In genomic region chr5:36054498-36054897, GRCm38 (mm10) we compare ENCODE assay signal across 14 mouse cellular contexts.
A peak's percentile ranks its signal among the peaks of the same experiment; 100 is the strongest.
DNase-seq lines count a peak whose midpoint lies in the region; ATAC-seq and TF ChIP-seq lines count a peak whose summit lies in the region.
"Had no signal": no experiment of that assay in that cellular context is flagged by ENCODE, and none has a peak within 500 bp of the region (broad histone marks: within the 10 kb centered on the region; RNA-seq: fewer than 3 reads in every experiment).

No protein-coding gene starts in this region.

- no peak overlapping the region for H3K4me3 ChIP-seq in liver, postnatal 0 days (ENCODE audit: low read depth, low read length)
- no peak overlapping the region for H3K4me3 ChIP-seq in liver, embryonic 11.5 days (ENCODE audit: low read depth, low read length)
- no peak overlapping the region for H3K4me3 ChIP-seq in ES-Bruce4 (ENCODE audit: low read depth, low read length)
- H3K4me3 ChIP-seq: embryonic facial prominence, embryonic 15.5 days; heart, embryonic 12.5 days; liver, embryonic 13.5 days; midbrain, embryonic 12.5 days had no signal

- no peak for TF ChIP-seq POLR2A in ES-Bruce4 (IDR thresholded peaks at IDR 0.05; ENCODE audit: insufficient read depth, low read length)

- peak; percentile 25; the same call in 1 of the 2 replicates for TF ChIP-seq CTCF in liver, postnatal 0 days (IDR thresholded peaks at IDR 0.05; ENCODE audit: low read depth)
- TF ChIP-seq CTCF in ES-Bruce4 (IDR thresholded peaks at IDR 0.05; ENCODE audit: low read depth, low read length), result peak; percentile 24

- no peaks in the 10 kb centered on the region for H3K27me3 ChIP-seq in liver, postnatal 0 days (ENCODE audit: insufficient read depth, low read length)
- no peaks in the 10 kb centered on the region for H3K27me3 ChIP-seq in liver, embryonic 11.5 days (replicated peaks; ENCODE audit: control insufficient read depth, insufficient read depth, low read length)
- H3K27me3 ChIP-seq in ES-Bruce4 (ENCODE audit: control insufficient read depth, insufficient read depth, low read length, poor library complexity, severe bottlenecking), result no peaks in the 10 kb centered on the region
- H3K27me3 ChIP-seq: embryonic facial prominence, embryonic 15.5 days; heart, embryonic 12.5 days; liver, embryonic 13.5 days; midbrain, embryonic 12.5 days had no signal

- no peaks in the 10 kb centered on the region for H3K9me3 ChIP-seq in liver, postnatal 0 days (ENCODE audit: low read length)
- no peaks in the 10 kb centered on the region for H3K9me3 ChIP-seq in liver, embryonic 11.5 days (ENCODE audit: control insufficient read depth, low read length)
- H3K9me3 ChIP-seq in ES-Bruce4 (replicated peaks; ENCODE audit: control insufficient read depth, insufficient read depth, low read length, poor library complexity, severe bottlenecking), result no peaks in the 10 kb centered on the region
- H3K9me3 ChIP-seq: embryonic facial prominence, embryonic 15.5 days; liver, embryonic 13.5 days had no signal

- no peaks in the 10 kb centered on the region for H3K36me3 ChIP-seq in liver, postnatal 0 days (replicated peaks; ENCODE audit: insufficient read depth, low read length)
- no peaks in the 10 kb centered on the region for H3K36me3 ChIP-seq in liver, embryonic 11.5 days (ENCODE audit: control insufficient read depth, insufficient read depth, low read length)
- H3K36me3 ChIP-seq in ES-Bruce4 (ENCODE audit: control insufficient read depth, insufficient read depth, low read length, poor library complexity, severe bottlenecking), result no peaks in the 10 kb centered on the region
- H3K36me3 ChIP-seq: liver, embryonic 13.5 days had no signal

- H3K4me2 ChIP-seq in liver, postnatal 0 days (ENCODE audit: low read depth, low read length), result no peak overlapping the region
- H3K4me2 ChIP-seq in liver, embryonic 11.5 days, result no peak overlapping the region
- H3K4me2 ChIP-seq: embryonic facial prominence, embryonic 15.5 days; heart, embryonic 12.5 days; liver, embryonic 13.5 days; midbrain, embryonic 12.5 days had no signal

- WGBS in liver, postnatal 0 days (ENCODE audit: insufficient replicate concordance), result 67% methylated on average over 3 of the region's 3 CpGs
- 64% methylated on average over 3 of the region's 3 CpGs for WGBS in liver, embryonic 11.5 days

- no peak overlapping the region for H3K9ac ChIP-seq in liver, postnatal 0 days (replicated peaks)
- no peak overlapping the region for H3K9ac ChIP-seq in liver, embryonic 11.5 days (ENCODE audit: low read depth, low read length)
- H3K9ac ChIP-seq in ES-Bruce4 (ENCODE audit: low read depth, poor library complexity, severe bottlenecking), result no peak overlapping the region
- H3K9ac ChIP-seq: embryonic facial prominence, embryonic 15.5 days; heart, embryonic 12.5 days; liver, embryonic 13.5 days; midbrain, embryonic 12.5 days had no signal

- no peak for TF ChIP-seq EP300 in liver, postnatal 0 days (IDR thresholded peaks at IDR 0.05; ENCODE audit: low read depth)
- no peak for TF ChIP-seq EP300 in ES-Bruce4 (IDR thresholded peaks at IDR 0.05; ENCODE audit: insufficient read depth, low read depth, low read length)

- no peaks in the 10 kb centered on the region for H3K4me1 ChIP-seq in liver, postnatal 0 days (ENCODE audit: insufficient read depth)
- no peaks in the 10 kb centered on the region for H3K4me1 ChIP-seq in liver, embryonic 11.5 days (replicated peaks; ENCODE audit: control insufficient read depth, insufficient read depth, low read length)
- no peaks in the 10 kb centered on the region for H3K4me1 ChIP-seq in ES-Bruce4 (ENCODE audit: control insufficient read depth, insufficient read depth, low read length)
- H3K4me1 ChIP-seq: embryonic facial prominence, embryonic 15.5 days; heart, embryonic 12.5 days; liver, embryonic 13.5 days had no signal

- ATAC-seq in liver, postnatal 0 days, result no peak
- ATAC-seq in liver, embryonic 11.5 days (replicated peaks; ENCODE audit: low FRiP score), result no peak
- ATAC-seq: intestine, embryonic 16.5 days had no signal

- H3K27ac ChIP-seq in liver, postnatal 0 days (ENCODE audit: low read depth), result no peak overlapping the region
- no peak overlapping the region for H3K27ac ChIP-seq in liver, embryonic 11.5 days (ENCODE audit: low read depth, low read length)
- no peak overlapping the region for H3K27ac ChIP-seq in ES-Bruce4 (ENCODE audit: insufficient read depth, low read length)
- H3K27ac ChIP-seq: embryonic facial prominence, embryonic 15.5 days; liver, embryonic 13.5 days; midbrain, embryonic 12.5 days had no signal

- DNase-seq in embryo, embryonic 9.5 days (ENCODE audit: extremely low spot score), result peak; percentile 11
- DNase-seq in embryo, embryonic 10.5 days (ENCODE audit: low spot score), result no peak
- DNase-seq in liver, postnatal 0 days, result no peak
- DNase-seq in liver, embryonic 11.5 days (ENCODE audit: low spot score), result no peak
- DNase-seq in mesoderm, embryonic 11.5 days (ENCODE audit: low read depth, low spot score), result peak; percentile 23
- no peak for DNase-seq in layer of hippocampus, adult 9-11 months
- DNase-seq in right cerebral cortex, adult 2 months (ENCODE audit: low spot score in 2 of 2), result no peak
- DNase-seq: liver, embryonic 13.5 days; thymus, postnatal 36 days had no signal

Comparison
In these comparisons a context has a peak if more than half of its experiments do, and no peak if none do; other contexts are left out.
1. DNase-seq: peak in embryo, embryonic 9.5 days (single experiment) and mesoderm, embryonic 11.5 days (single experiment); none in embryo, embryonic 10.5 days (single experiment), liver, postnatal 0 days (single experiment), liver, embryonic 11.5 days (single experiment), layer of hippocampus, adult 9-11 months (single experiment) and right cerebral cortex, adult 2 months (0 of 2).